Mouse (Mus musculus): Measurements from ENCODE around the gene Efna5.

DNA sequence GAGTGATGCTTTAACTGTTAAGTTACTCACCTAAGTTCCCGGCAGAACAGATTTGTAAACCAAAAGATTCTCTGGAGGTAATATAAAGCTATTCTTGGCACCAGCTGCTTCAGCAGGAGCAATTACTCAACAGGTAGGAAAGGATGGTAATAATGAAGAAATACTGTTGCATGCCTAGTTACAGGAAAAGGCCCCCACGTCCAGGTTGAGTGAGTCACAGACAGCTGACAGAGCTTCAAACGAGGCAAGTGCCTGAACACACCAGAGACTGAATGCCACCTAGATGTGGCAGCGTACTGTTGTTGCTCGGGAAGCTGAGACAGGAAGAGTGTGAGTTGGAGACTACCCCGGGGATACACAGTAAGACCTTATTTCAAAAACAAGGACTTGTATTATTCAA is 140.1 kb downstream of the Efna5 start:
- TF ChIP-seq CTCF (IDR thresholded peaks at IDR 0.05; ENCODE audit: control insufficient read depth, insufficient read depth, insufficient replicate concordance, low read depth, low read length) (no peak), POLR2A (IDR thresholded peaks at IDR 0.05; ENCODE audit: control insufficient read depth, low read depth, low read length) (no peak)

Data from testis, adult 2 months (tissue).